Mouse (Mus musculus) inflammation-experienced regulatory T-cells (primary cell): ENCODE data around the gene Stx11. TPM values are rescaled to one million over a fixed set of nuclear protein-coding genes. Genes with fewer than 3 reads are reported as not detected.

Source experiments
- polyA plus RNA-seq, 2 experiments: library from polyadenylated mRNA; unstranded; fragments of 100-300 nt; shearing (Covaris generic); gene quantifications; one replicate each; pipeline ENCODE4 v1.2.1; 2017

Gene Stx11
- 10 to 100 TPM; 24.2 to 61.7 TPM for polyA plus RNA-seq

DNA sequence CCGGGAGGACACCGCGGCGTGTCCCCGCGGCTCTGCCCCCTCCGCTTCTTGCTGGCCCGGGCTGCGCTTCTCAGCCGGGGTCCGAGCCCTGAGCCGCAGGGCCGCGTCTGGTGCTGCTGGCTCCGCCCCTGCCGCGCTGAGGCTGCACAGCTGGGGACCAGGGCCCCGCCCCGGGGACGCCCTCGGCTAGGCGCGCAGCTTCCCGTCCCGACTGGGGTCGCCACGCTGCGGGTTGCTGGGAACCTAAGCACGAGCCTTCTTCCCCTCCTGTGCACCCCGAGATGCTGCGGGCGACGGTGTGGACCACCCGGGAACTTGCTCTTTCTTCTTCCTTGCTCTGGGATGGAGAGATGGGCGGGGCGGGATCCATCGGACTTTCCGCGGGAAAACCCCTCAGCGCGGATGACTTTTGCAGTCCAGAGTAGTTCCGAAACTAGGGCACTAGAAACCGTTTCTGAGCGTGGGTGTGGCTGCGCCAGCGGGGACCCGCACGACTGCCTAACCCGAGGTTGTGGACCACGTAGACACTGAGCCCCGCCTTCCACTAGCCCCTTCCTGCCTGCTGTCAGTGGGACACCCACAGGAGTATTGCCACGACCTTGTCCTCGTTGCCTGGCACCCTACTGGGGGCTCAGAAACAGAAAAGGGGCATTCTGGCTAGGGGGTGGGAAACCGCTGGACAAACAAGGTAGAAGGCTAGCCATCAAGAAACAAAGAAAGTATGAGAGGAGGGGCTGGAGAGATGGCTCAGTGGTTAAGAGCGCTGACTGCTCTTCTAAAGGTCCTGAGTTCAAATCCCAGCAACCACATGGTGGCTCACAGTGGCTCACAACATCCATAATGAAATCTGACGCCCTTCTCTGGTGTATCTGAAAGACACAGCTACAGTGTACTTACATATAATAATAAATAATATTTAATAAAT lies at the start of gene Stx11:
Gene Stx11, minus strand, starts transcription at position 148 of the 925 bp plus-strand sequence.

GRCm38 (mm10) chr10:13005043-13005442 lies 40.9 kb upstream of the Stx11 start, which contains the start of gene Sf3b5:
TSS of gene Sf3b5 (plus strand) at chr10:13005343.

Other genes with a start within 250 kb of the Stx11 start
- gene Utrn, start 94.9 kb downstream of the Stx11 start, polyA plus RNA-seq, result 100 to 1,000 TPM; 245 to 269 TPM
- 10 to 100 TPM; 27.7 to 33.1 TPM for gene Sf3b5, start 41.0 kb upstream of the Stx11 start, polyA plus RNA-seq
- 1 to 10 TPM; 2.1 to 4.4 TPM for gene Plagl1, start 96.2 kb upstream of the Stx11 start, polyA plus RNA-seq
- gene Zc2hc1b, start 213.7 kb upstream of the Stx11 start, polyA plus RNA-seq, result 1 to 10 TPM in 1 of 2 experiments, not detected in 1; 1.2 TPM
- gene Ltv1, start 228.9 kb upstream of the Stx11 start, polyA plus RNA-seq, result 10 to 100 TPM; 41.4 to 46.4 TPM